Mouse (Mus musculus) thymus, adult 2 months (tissue): ENCODE data around the gene Stoml1. TPM values are rescaled to one million over a fixed set of nuclear protein-coding genes. Genes with fewer than 3 reads are reported as not detected.

Experiments
- DNase-seq: peaks from one replicate; pipeline ENCODE4 v3.0.0; 2021
- H3K27ac ChIP-seq: fragments of 200-500 bp; 2 replicates; pipeline ENCODE4 v1.5.1; 2012; ENCODE audit warnings: low read length, control low read depth; ENCODE audit not compliant: control insufficient read depth, insufficient read depth
- H3K27me3 ChIP-seq: fragments of 200-500 bp; 2 replicates; pipeline ENCODE4 v1.6.1; 2012; ENCODE audit warnings: mild to moderate bottlenecking, low read length, moderate library complexity, mixed read lengths; ENCODE audit not compliant: control insufficient read depth, insufficient read depth
- H3K36me3 ChIP-seq: fragments of 200-500 bp; 2 replicates; pipeline ENCODE4 v1.6.1; 2012; ENCODE audit warnings: mild to moderate bottlenecking, low read length, moderate library complexity; ENCODE audit not compliant: control insufficient read depth, insufficient read depth
- H3K4me1 ChIP-seq: fragments of 200-500 bp; replicated peaks from 2 replicates; pipeline ENCODE4 v1.6.1; 2012; ENCODE audit warnings: low read length; ENCODE audit not compliant: control insufficient read depth, insufficient read depth
- H3K4me3 ChIP-seq: fragments of 200-500 bp; 2 replicates; pipeline ENCODE4 v1.5.1; 2012; ENCODE audit warnings: mild to moderate bottlenecking, low read length, control low read depth, moderate library complexity; ENCODE audit not compliant: control insufficient read depth, insufficient read depth
- CTCF ChIP-seq: fragments of 200-500 bp; IDR thresholded peaks from 2 replicates; pipeline ENCODE4 v1.5.1; 2012; ENCODE audit warnings: mild to moderate bottlenecking, control low read depth, low read length, moderate library complexity, borderline replicate concordance; ENCODE audit not compliant: control insufficient read depth, poor library complexity, insufficient read depth; ENCODE audit errors: extremely low read depth
- POLR2A ChIP-seq: fragments of 200-500 bp; IDR thresholded peaks from 2 replicates; pipeline ENCODE4 v1.6.1; 2012; ENCODE audit warnings: mild to moderate bottlenecking, low read length, control low read depth, moderate library complexity; ENCODE audit not compliant: control insufficient read depth, poor library complexity, insufficient read depth; ENCODE audit errors: extremely low read depth
- WGBS: fragments of 180-500 bp; shearing (Covaris S2); methylation state at CpG from one replicate; pipeline ENCODE4 v1.1.7; 2018; 5-methylcytosine and 5-hydroxymethylcytosine counted together
- polyA plus RNA-seq: library from polyadenylated mRNA; depleted of rRNA; stranded (reverse); fragments of >200 nt; gene quantifications from 2 replicates; pipeline ENCODE4 v1.2.3, GENCODE M21; 2012

The Stoml1 gene
- polyA plus RNA-seq, 1 experiment, result 71.5 TPM

- no peak for DNase-seq
- Histone ChIP-seq H3K27me3 (no peaks in the 10 kb centered on the region), H3K27ac (no peak overlapping the region), H3K4me1 (peaks cover 26% of the 10 kb centered on the region), H3K36me3 (0 out of 2 replicates have a peak, but pooled peaks cover 3% of the 10 kb centered on the region), H3K4me3 (no peak overlapping the region)
- no peak for TF ChIP-seq POLR2A
- no peak for TF ChIP-seq CTCF
- WGBS, result 60% methylated on average over 10 of the region's 10 CpGs
These were observed 3.0 kb downstream of the Stoml1 start for GRCm38 (mm10) chr9:58255704-58256685.

DNA sequence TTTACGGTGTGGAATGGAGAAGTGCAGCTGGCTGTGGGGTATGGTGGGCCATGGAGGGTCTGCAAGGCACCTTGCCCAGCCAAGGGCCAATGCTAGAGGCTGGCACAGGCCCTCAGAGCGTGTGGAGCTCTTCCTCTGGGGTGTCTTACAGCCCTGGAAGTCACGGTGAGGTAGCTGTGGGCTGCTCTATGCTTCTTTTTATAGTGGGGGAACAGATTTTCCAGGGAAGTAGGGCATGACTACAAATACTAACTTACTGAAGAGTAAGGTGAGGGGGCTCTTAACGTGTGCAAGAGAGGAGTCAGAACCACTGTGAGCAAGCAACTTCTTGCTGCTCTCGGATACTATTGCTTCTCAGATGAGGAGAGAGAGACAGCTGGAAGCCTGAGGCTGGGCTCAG lies 9.5 kb downstream of the Stoml1 start:
- TF ChIP-seq CTCF, result no peak
- TF ChIP-seq POLR2A, result no peak
- Histone ChIP-seq H3K4me3 (no peak overlapping the region), H3K27ac (no peak overlapping the region; the same call in 1 of the 2 replicates), H3K4me1 (peaks cover 8% of the 10 kb centered on the region), H3K27me3 (no peaks in the 10 kb centered on the region), H3K36me3 (peaks cover 9% of the 10 kb centered on the region; the same call in 1 of the 2 replicates)
- DNase-seq, result no peak
- WGBS, result 96% methylated on average over 5 of the region's 5 CpGs

DNA sequence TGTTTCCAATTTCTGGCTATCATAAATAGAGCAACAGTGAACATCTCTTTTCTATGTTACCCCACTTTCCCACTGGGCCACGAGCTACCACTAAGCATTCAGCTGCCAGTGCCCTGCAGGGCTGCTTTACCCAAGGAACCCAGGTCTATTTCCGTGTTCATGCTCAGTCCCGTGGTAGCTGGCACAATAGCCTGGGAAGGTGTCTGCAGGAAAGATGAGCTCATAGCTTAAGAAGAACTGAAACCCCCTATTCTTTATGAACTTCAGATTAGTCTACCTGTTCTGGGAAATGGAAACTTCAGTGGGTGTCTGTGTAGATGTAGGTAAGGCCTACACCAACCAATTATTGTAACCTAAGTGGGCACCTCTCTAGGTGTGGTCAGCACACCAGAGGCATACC lies 12.4 kb downstream of the Stoml1 start:
- H3K4me3 ChIP-seq, result no peak overlapping the region
- DNase-seq, result no peak
- 43% methylated on average over 3 of the region's 3 CpGs for WGBS
- H3K27me3 ChIP-seq, result no peaks in the 10 kb centered on the region
- TF ChIP-seq POLR2A (no peak), CTCF (no peak)
- H3K27ac ChIP-seq, result no peak overlapping the region
- H3K4me1 ChIP-seq, result peaks cover 8% of the 10 kb centered on the region
- peaks cover 7% of the 10 kb centered on the region; the same call in 1 of the 2 replicates for H3K36me3 ChIP-seq

- TF ChIP-seq POLR2A (no peak), CTCF (no peak)
- H3K27ac ChIP-seq, result peak overlapping the region; percentile 8; the same call in 1 of the 2 replicates
- 7% methylated on average over 4 of the region's 4 CpGs for WGBS
- no peak overlapping the region for H3K4me3 ChIP-seq
- peaks cover 12% of the 10 kb centered on the region for H3K4me1 ChIP-seq
- H3K27me3 ChIP-seq, result no peaks in the 10 kb centered on the region
- DNase-seq, result no peak
- peaks cover 4% of the 10 kb centered on the region; the same call in 1 of the 2 replicates for H3K36me3 ChIP-seq
These were observed 13.6 kb downstream of the Stoml1 start for GRCm38 (mm10) chr9:58266571-58267011.

DNA sequence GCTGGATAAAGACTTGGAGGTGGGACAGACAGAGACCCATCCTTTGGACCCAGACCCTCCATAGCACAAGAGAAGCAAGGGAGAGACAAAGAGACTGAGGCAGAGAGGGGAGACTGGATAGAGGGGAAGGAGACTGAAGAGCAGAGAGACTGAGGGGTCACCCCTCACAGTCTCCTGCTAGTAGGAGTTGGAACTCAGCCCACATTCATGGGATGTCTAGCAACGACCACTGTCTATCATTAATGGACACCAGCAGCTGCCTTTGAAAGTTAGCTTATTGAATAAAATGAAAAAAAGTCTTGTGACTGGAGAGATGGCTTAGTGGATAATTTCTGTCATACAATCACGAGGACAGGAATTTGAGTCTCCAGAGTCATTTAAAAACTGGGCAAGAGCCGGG lies 14.1 kb downstream of the Stoml1 start:
- H3K4me1 ChIP-seq, result peaks cover 15% of the 10 kb centered on the region

GRCm38 (mm10) chr9:58268384-58269313 lies 15.7 kb downstream of the Stoml1 start:
- H3K27me3 ChIP-seq, result no peaks in the 10 kb centered on the region
- H3K36me3 ChIP-seq, result no peaks in the 10 kb centered on the region
- no peak overlapping the region for H3K27ac ChIP-seq
- 43% methylated on average over 12 of the region's 12 CpGs for whole genome bisulfite sequencing
- peaks cover 15% of the 10 kb centered on the region for H3K4me1 ChIP-seq
- TF ChIP-seq POLR2A, result no peak
- TF ChIP-seq CTCF, result no peak
- no peak overlapping the region for H3K4me3 ChIP-seq
- DNase-seq, result peak; percentile 73

More for the DNA sequence above, 14.1 kb downstream of the Stoml1 start:
- 82% methylated on average over 3 of the region's 3 CpGs for WGBS
- Histone ChIP-seq H3K27me3 (no peaks in the 10 kb centered on the region), H3K36me3 (no peaks in the 10 kb centered on the region; the same call in 1 of the 2 replicates), H3K27ac (peak overlapping the region; percentile 8; the same call in 1 of the 2 replicates), H3K4me3 (no peak overlapping the region)
- DNase-seq, result no peak
- TF ChIP-seq CTCF (no peak), POLR2A (no peak)
